Mouse (Mus musculus) gastrocnemius, postnatal 25 days (tissue): ENCODE measurements around the gene Kctd12. TPM values are rescaled to one million over a fixed set of nuclear protein-coding genes. Genes with fewer than 3 reads are reported as not detected.

ENCODE experiments used
- DNase-seq: peaks from one replicate; pipeline ENCODE4 v3.0.0; 2022
- long read RNA-seq, 2 experiments: library from polyadenylated mRNA; stranded (forward); transcript quantifications; one replicate each; pipeline ENCODE4 v2.0.0; 2021
- total RNA-seq, 2 experiments: library from RNA; stranded (reverse); gene quantifications; 1 replicate in 1 of 2; 2 replicates in 1 of 2; pipeline ENCODE4 v1.2.3; 2021

Gene Kctd12
- total RNA-seq: 10 to 100 TPM in 1 of 2 experiments, 1 to 10 TPM in 1; 7.6 to 11.4 TPM
- long read RNA-seq, experiment 1: 0 reads
- long read RNA-seq, experiment 2, full-length matches to known transcripts: 1 of 2 reads
- long read RNA-seq, experiment 2, partial matches to known transcripts: 0 of 2 reads
- long read RNA-seq, experiment 2, other reads (novel, unspliced or antisense): 1 of 2 reads

DNA sequence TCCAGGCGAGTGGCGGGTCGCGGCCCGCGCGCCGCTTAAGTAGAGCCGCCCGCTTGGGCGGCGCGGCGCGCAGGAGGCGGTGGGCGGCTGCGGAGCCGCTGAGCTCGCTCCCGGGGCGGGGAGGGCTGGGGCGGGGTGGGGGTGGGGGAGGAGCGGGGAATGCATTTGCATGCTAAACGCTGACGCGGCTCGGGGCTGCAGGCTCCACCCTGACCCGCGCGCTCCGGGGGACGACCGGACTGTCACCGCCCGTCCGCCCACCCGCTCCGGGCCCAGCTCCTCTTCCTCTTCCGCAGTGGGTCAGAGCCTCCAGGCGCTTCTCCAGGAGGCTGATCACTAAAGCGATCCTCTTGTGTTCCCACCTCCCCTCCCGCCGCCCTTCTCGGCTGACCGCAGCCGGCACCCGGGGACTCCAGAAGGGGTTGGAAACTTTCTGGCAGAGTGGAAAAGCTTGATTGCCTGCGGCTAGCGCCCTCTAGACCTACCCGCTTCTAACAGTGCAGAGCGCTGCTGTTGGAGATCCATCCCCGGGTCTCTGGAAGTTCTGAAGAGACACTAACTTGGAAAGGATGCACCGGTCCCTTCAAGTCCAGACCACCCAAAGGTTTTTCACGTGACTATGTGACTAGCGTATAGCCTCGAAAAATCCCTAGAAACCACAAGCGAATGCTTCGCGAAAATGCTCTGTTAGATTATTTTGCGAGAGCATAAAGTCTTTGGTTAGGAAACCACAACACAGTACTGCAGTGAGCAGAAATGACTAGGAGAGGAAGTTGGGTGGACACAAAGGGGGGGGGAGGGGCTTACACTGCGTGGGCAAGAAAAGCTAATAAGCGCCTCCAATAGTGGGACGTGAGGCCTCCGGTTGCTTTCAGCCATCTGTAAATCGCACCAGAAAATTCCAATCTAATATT lies at the start of gene Kctd12:
TSS of gene Kctd12 (minus strand) at position 11 of the 914 bp plus-strand sequence.
- peak; percentile 93 for DNase-seq

- DNase-seq: no peak
Observed at GRCm38 (mm10) chr14:103029203-103029602, 46.8 kb upstream of the Kctd12 start.

DNA sequence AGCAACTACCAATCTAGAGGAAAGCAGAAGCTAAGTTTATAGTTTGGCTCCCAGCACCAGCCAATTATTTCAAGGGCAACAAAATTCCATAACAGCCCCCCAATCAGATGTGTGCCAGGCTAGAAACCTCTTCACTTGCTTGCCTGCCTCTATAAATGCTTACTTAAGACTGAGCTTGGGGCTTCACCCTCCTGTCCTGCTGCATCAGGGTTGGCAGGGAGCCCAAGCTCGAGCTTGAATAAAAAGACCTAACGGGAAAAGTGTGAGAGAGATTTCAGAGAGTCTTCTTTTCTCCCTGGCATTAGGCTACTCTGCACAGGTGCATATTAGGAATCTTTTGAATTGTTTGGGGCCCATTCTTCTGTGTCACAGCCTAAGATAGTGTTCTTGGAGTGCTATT lies 37.6 kb upstream of the Kctd12 start:
- no peak for DNase-seq

- no peak for DNase-seq
Observed at GRCm38 (mm10) chr14:103017009-103017408, 34.6 kb upstream of the Kctd12 start.

- no peak for DNase-seq
Observed at GRCm38 (mm10) chr14:103012563-103013150, 30.2 kb upstream of the Kctd12 start.

DNA sequence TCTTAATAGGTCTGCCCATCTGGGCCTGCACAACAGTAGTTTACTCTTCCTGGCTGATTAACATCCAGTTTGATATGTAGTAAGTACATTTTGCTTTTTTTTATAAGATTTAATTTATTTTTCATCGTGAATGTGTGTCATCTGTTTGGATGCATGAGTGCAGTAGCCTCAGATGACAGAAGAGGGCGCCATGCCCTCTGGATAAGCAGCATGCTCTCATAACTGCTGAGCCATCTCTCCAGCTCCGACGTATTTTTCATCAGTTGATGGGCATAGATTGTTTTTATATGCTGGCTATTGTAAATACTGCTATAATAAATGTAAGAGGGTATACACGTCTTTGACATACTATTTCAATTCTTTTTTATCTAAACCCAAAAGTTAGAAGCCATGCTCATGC lies 29.3 kb upstream of the Kctd12 start:
- no peak for DNase-seq

GRCm38 (mm10) chr14:103007737-103008136 lies 25.3 kb upstream of the Kctd12 start:
- DNase-seq: no peak

DNA sequence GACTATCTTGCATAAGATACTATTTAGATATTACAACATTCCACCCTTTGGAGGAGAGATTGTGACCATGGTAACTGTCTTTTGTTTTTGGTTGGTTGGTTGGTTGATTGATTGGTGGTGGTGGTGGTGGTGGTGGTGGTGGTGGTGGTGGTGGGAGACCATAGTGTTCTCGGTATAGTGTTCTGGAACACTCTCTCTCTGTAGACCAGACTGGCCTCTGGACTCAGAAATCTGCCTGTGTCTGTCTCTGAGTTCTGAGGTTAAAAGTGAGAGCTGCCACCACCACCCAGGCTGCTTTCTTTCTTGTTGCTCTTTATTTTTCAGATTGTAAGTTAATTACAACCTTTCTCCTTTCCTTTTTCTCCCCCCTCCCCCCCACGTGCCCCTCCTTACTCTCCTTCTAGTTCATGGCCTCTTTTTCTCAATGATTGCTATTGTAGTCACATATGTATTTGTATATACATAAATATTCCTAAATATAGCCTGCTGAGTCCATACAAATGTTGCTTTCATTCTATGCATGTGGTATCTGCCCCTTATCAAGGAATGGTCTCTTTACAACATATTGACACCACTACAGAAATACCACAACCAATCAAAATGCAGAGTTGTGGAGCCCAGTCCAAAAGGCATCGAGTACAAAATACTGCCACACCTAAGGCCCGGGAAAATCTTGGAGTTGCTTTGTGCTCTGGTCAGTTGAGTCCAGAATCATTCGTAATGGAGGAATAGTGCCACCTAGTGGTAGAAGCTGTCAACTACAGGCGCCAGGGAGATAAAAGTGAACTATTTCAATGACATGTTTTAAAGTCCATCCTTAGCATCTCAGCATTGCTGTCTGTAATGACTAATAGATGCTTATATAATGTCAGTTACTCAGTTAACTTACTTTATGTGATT lies 12.5 kb upstream of the Kctd12 start:
- peak; percentile 47 for DNase-seq

DNA sequence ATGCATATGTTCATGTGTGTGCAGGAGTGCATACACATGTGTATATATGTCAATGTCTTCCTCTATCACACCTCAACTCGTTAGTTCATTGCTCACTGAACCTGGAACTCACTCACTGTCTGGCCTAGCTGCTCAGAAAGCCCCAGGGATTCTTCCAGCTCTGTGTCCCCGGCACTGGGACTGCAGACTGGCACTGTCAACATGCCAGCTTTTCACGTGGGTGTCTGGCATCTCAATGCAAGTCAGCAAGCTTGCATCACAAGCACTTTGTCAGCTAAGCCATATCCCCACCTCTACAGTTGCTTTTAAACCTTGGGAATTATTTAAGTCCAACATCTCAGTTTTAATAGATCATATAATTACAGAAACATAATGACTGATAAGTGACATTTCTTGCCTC lies 8.3 kb upstream of the Kctd12 start:
- no peak for DNase-seq

- DNase-seq: peak; percentile 20
Observed at GRCm38 (mm10) chr14:102989866-102990265, 7.4 kb upstream of the Kctd12 start.

DNA sequence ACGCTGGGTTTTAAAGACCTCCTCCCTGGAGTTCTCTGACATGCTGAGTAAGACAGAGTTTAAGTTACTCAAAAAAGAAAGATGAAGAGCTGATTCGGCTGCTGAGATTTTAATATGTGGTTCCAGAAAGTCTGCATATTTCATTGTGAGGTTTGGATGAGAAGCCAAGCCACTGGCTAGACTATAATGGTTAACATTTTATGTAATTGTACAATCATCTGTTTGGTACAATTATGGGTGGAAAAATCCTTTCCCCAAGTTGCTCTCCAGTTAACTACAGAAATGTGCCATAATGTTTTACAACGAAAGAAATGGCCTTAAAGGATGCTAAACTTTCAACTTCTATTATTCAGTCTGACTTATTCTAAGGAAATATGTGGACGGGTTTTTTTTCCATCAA lies 6.8 kb upstream of the Kctd12 start:
- no peak for DNase-seq

DNA sequence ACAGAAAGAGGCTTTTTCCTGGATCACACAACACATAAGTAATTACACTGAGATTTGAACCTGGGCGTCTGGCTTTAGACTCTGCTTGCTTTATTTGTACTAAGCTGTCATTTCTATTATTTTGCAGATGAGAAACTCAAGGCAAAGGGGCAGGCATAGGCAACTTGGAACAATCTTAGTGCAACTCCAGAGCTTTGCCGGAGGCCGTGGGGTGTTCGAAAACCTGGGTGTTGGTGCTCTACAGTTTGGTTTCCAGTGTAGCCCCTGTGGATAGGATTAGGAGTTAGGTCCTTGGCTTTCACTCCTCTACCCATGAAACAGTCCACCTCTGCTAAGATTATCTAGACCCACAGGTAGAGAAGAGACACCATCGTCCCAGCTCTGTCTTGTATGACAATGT lies 5.2 kb upstream of the Kctd12 start:
- DNase-seq: no peak

- DNase-seq: no peak
Observed at GRCm38 (mm10) chr14:102983686-102984085, 1.2 kb upstream of the Kctd12 start.

GRCm38 (mm10) chr14:102982016-102982626 lies 316 bp downstream of the Kctd12 start:
- DNase-seq: peak; percentile 51

DNA sequence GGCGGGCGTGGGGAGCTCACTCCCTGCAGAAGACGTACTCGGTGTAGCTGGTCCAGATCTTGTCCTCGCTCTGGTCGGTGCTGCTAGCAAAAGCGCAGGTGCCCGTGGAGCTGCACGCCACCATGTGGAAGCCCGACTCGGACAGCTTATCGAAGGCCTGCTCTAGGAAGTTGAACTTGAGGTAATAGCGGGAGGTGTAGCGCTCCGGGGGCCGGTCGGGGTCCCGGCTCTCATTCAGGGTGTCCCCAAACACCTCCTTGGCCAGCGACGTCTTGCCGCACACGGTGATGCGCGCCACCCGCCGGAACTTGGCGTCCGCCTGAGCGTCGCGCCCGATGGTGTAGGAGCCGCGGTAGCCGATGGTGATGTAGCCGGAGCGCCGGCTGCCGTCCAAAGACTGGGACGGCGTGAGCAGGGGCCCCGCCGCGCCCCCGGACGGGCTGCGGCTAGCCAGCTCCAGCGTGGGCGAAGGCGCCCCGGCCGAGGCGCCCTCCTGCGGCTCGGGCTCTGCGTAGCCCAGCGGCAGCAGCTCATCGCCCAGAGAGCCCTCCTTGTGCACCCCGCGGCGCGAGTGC lies 909 bp downstream of the Kctd12 start:
- DNase-seq: peak; percentile 51

DNA sequence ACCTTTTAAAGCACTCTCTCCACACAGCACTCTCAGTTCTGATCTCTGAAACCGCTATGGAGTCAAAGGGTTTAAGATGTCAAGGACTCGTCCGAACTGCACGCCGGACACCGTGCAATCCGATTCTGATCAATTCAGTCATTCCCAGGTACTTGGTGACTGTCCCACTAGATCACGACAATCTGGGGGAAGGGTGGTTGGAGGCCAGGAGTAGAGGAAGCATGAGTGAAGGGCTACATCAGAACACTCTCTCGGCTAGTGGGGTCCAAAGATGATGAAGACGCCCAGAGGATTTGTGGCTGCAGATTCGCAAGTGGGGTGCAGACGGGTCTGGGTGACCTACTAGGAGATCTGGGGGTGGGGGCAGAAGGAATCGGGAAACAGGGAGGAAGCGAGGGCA lies 1.5 kb downstream of the Kctd12 start:
- DNase-seq: no peak

- DNase-seq: no peak
Observed at GRCm38 (mm10) chr14:102980481-102980880, 2.0 kb downstream of the Kctd12 start.

GRCm38 (mm10) chr14:102979831-102980230 lies 2.6 kb downstream of the Kctd12 start:
- no peak for DNase-seq

- no peak for DNase-seq
Observed at GRCm38 (mm10) chr14:102975865-102976264, 6.6 kb downstream of the Kctd12 start.

- DNase-seq: no peak
Observed at GRCm38 (mm10) chr14:102968824-102969223, 13.6 kb downstream of the Kctd12 start.

DNA sequence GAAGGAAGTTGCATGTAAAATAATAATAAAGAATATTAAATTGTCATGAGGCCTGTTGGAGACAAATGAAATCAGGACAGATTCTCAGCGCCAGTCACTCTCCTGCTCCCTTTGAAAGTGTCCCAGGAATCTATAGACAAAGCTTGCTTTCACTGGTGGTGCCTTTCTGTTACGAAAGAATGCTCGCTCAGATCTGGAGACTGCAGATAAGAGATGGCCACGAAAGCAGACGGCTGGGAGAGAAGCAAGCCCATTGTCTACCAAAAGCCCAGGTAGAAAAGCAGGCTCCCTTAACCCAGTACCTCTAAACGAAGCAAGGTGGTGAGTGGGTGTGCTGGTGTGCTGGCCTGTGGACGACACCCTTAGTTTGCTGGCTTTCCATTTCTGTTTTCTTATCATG lies 16.2 kb downstream of the Kctd12 start:
- no peak for DNase-seq
